Mouse (Mus musculus) limb, embryonic 14.5 days (tissue): Measurements from ENCODE around the gene Trub1. TPM values are rescaled to one million over a fixed set of nuclear protein-coding genes. Genes with fewer than 3 reads are reported as not detected.

ENCODE experiments used
- ATAC-seq: fragments of 200-750 bp; cut with Nextera tagmentation; 2 replicates; pipeline ENCODE4 v1.8.0; 2017; ENCODE audit warnings: low read depth, moderate number of reproducible peaks, moderate TSS enrichment; ENCODE audit not compliant: low FRiP score
- DNase-seq: peaks from one replicate; pipeline ENCODE4 v3.0.0-alpha.2; 2015; ENCODE audit warnings: low spot score
- H3K27ac ChIP-seq: fragments of 300-500 bp; sonication (generic); replicated peaks from 2 replicates; pipeline ENCODE4 v1.5.1; 2014; ENCODE audit warnings: low read depth, mild to moderate bottlenecking, low read length, moderate library complexity, mixed read lengths
- H3K27me3 ChIP-seq: fragments of 300-500 bp; sonication (generic); 2 replicates; pipeline ENCODE4 v1.6.1; 2014; ENCODE audit warnings: low read length, mixed read lengths; ENCODE audit not compliant: control insufficient read depth, insufficient read depth
- H3K36me3 ChIP-seq: fragments of 300-500 bp; sonication (generic); 2 replicates; pipeline ENCODE4 v1.6.1; 2014; ENCODE audit warnings: mild to moderate bottlenecking, low read length, moderate library complexity, mixed read lengths; ENCODE audit not compliant: control insufficient read depth, insufficient read depth
- H3K4me1 ChIP-seq: fragments of 300-500 bp; sonication (generic); 2 replicates; pipeline ENCODE4 v1.6.1; 2014; ENCODE audit warnings: antibody characterized with exemption, low read length, mixed read lengths; ENCODE audit not compliant: control insufficient read depth, insufficient read depth
- H3K4me2 ChIP-seq: fragments of 300-500 bp; sonication (generic); replicated peaks from 2 replicates; pipeline ENCODE4 v1.6.1; 2014; ENCODE audit warnings: low read depth, mild to moderate bottlenecking, low read length, moderate library complexity; ENCODE audit not compliant: severe bottlenecking
- H3K4me3 ChIP-seq: fragments of 300-500 bp; sonication (generic); replicated peaks from 2 replicates; pipeline ENCODE4 v1.5.1; 2014; ENCODE audit warnings: low read length
- H3K9ac ChIP-seq: fragments of 300-500 bp; sonication (generic); 2 replicates; pipeline ENCODE4 v1.6.1; 2014; ENCODE audit warnings: mild to moderate bottlenecking, low read depth, low read length, moderate library complexity; ENCODE audit not compliant: severe bottlenecking
- H3K9me3 ChIP-seq: fragments of 300-500 bp; sonication (generic); 2 replicates; pipeline ENCODE4 v1.6.1; 2016; ENCODE audit warnings: low read length; ENCODE audit not compliant: control insufficient read depth
- POLR2A ChIP-seq: fragments of 200-500 bp; IDR thresholded peaks from 2 replicates; pipeline ENCODE4 v1.8.0; 2012; ENCODE audit warnings: inconsistent platforms, mild to moderate bottlenecking, moderate library complexity, borderline replicate concordance; ENCODE audit not compliant: insufficient read depth, insufficient read length; ENCODE audit errors: extremely low read depth
- WGBS: fragments of 180-500 bp; shearing (Covaris S2); extraction: QIAGEN DNeasy Blood & Tissue Kit; methylation state at CpG from one replicate; pipeline ENCODE4 v1.1.7; 2014; 5-methylcytosine and 5-hydroxymethylcytosine counted together
- polyA plus RNA-seq, 2 experiments: library from polyadenylated mRNA; depleted of rRNA in 1 of 2; stranded (reverse) in 1 of 2; unstranded in 1 of 2; fragments of >200 nt; fragmentation: Nextera tagmentation in 1 of 2; extraction: Ambion mirVana in 1 of 2; gene quantifications; 2 replicates each; pipeline versions ENCODE4 v1.2.1 to v1.2.3; 2012 to 2014

Gene Trub1
- polyA plus RNA-seq, 2 experiments: 24.4 to 31.7 TPM

DNA sequence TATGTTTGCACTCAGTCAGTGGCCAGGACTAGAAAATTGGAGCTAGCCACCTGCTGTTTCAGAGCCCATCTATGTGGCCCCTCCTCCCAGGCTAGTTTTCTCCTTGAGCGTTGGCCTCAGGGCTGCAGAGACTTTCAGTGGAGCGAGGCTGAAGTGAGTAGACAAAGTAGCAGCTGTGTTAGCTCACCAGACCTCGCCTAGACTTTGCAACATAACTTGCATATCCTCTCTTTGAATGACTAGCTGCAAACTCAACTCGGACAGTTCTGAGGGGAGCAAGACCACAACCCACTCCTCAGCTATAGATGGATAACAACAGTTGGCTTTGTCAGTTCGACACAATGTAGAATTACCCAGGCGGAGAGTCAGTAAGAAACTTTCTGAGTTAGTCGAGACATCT is 81.5 kb downstream of the Trub1 start:
- H3K9me3 ChIP-seq: 0 out of 2 replicates have a peak, but pooled peaks cover 6% of the 10 kb centered on the region
- 75% methylated on average over 7 of the region's 7 CpGs for WGBS
- H3K36me3 ChIP-seq: no peaks in the 10 kb centered on the region
- H3K27me3 ChIP-seq: no peaks in the 10 kb centered on the region
- no peak overlapping the region for H3K27ac ChIP-seq
- H3K4me2 ChIP-seq: no peak overlapping the region
- DNase-seq (no peak), ATAC-seq (no peak)
- H3K9ac ChIP-seq: no peak overlapping the region
- peaks cover 3% of the 10 kb centered on the region; the same call in 1 of the 2 replicates for H3K4me1 ChIP-seq
- no peak overlapping the region for H3K4me3 ChIP-seq
- no peak for TF ChIP-seq POLR2A

DNA sequence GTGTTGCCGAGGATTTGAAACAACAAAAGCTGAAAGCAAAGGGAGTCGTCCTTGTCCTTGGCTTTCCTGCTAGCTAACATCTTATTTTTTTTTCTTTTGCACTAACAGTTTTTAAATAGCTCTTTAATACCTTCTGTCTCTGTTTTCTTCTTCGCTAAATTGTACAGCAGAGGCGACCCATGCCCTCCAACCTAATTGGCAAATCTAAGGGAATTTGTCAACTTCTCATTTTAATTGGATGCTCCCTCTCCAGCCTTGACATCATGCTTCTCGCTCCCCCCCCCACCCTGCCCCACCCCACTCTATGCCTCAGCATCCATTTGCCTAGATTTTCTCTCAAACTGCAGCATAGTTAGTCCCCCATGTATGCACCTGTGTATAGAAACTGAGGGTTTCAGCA is 83.8 kb downstream of the Trub1 start:
- no peak for ATAC-seq
- Histone ChIP-seq H3K9ac (no peak overlapping the region), H3K9me3 (0 out of 2 replicates have a peak, but pooled peaks cover 6% of the 10 kb centered on the region), H3K4me2 (no peak overlapping the region), H3K27me3 (no peaks in the 10 kb centered on the region), H3K4me3 (no peak overlapping the region), H3K36me3 (no peaks in the 10 kb centered on the region), H3K4me1 (peaks cover 3% of the 10 kb centered on the region; the same call in 1 of the 2 replicates), H3K27ac (no peak overlapping the region)
- 42% methylated on average over 5 of the region's 5 CpGs for WGBS
- TF ChIP-seq POLR2A: no peak
- no peak for DNase-seq

DNA sequence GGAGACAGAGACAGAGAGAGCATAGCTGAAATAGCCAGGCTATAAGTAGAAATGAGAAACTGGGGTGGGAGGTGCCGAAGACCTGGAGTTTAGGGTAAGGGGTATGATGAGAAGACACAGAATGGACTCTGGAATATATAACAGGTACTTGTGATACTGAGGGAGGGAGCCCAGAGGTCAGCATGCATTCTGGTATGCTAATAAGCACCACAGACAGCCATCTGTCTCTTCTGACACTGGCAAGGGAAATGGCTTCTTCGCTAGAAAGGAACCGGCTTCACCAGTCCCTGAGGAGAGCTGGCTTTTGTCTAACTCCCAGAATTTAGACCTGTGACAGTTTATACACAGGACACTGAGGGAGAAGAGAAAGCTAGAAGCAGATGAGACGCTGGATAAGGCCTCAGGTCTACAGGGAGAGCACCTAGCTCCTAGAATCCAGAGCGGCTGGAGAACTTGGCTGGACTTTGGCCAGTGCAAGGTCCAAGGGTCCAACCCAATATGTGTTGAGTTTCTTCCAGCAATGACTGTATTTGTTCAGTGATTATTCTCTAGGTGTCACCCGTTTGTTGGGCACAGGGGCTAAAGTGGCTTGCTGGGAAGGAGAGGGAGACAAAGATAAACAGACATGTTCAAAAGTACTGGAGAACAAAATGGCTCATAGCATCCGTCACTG is 84.9 kb downstream of the Trub1 start:
- Histone ChIP-seq H3K27me3 (no peaks in the 10 kb centered on the region), H3K4me3 (no peak overlapping the region), H3K27ac (no peak overlapping the region), H3K9me3 (0 out of 2 replicates have a peak, but pooled peaks cover 6% of the 10 kb centered on the region), H3K4me2 (no peak overlapping the region), H3K9ac (no peak overlapping the region), H3K36me3 (no peaks in the 10 kb centered on the region), H3K4me1 (peaks cover 3% of the 10 kb centered on the region; the same call in 1 of the 2 replicates)
- no peak for ATAC-seq
- DNase-seq: no peak
- no peak for TF ChIP-seq POLR2A
- 72% methylated on average over 7 of the region's 7 CpGs for WGBS

DNA sequence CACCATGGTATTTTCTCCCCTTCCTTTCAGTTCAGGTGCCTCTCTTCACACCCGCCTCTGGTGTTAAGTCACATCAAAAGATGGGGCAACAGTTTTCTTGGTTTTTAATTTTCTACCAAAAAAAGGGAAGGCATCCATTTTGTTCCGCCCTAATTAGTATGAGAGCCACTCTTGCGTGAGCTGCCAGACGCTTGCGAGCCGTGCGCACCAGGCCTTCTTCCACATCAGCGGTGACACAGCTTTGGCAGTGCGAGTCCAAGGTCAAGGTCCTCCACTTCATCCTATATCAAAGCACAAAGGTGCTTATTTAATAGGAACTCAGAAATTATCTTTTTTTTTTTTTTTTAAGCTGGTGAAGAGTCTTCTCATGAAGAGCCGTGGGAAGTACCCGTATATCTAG is 87.4 kb downstream of the Trub1 start:
- H3K4me2 ChIP-seq: no peak overlapping the region
- H3K4me3 ChIP-seq: no peak overlapping the region
- peaks cover 8% of the 10 kb centered on the region for H3K4me1 ChIP-seq
- WGBS: 93% methylated on average over 11 of the region's 11 CpGs
- no peak overlapping the region for H3K9ac ChIP-seq
- H3K9me3 ChIP-seq: 0 out of 2 replicates have a peak, but pooled peaks cover under 1% of the 10 kb centered on the region
- H3K36me3 ChIP-seq: no peaks in the 10 kb centered on the region
- TF ChIP-seq POLR2A: no peak
- no peak overlapping the region for H3K27ac ChIP-seq
- DNase-seq: no peak
- no peaks in the 10 kb centered on the region for H3K27me3 ChIP-seq
- ATAC-seq: no peak

Other genes with a start within 250 kb of the Trub1 start
- 22.9 and 30.6 TPM in 2 replicates for gene Ablim1, start 138.0 kb upstream of the Trub1 start, polyA plus RNA-seq (2012; rRNA removed)
- 72.1 and 76.9 TPM in 2 replicates for gene Ablim1, start 138.0 kb upstream of the Trub1 start, polyA plus RNA-seq (2014; fragmentation: Nextera tagmentation; extraction: Ambion mirVana)
- 23.0 and 26.5 TPM in 2 replicates for gene Fam160b1, start 92.2 kb upstream of the Trub1 start, polyA plus RNA-seq (2012; rRNA removed)
- 19.3 and 21.5 TPM in 2 replicates for gene Fam160b1, start 92.2 kb upstream of the Trub1 start, polyA plus RNA-seq (2014; fragmentation: Nextera tagmentation; extraction: Ambion mirVana)
- gene Atrnl1, start 158.1 kb downstream of the Trub1 start, polyA plus RNA-seq (2012; rRNA removed): 19.0 and 19.9 TPM in 2 replicates
- 7.7 and 10.2 TPM in 2 replicates for gene Atrnl1, start 158.1 kb downstream of the Trub1 start, polyA plus RNA-seq (2014; fragmentation: Nextera tagmentation; extraction: Ambion mirVana)